ENCODE assay signal across 19 mouse cellular contexts in genomic region chr6:51889824-51890223, GRCm38 (mm10).
DNase-seq lines count a peak whose midpoint lies in the region; ATAC-seq and TF ChIP-seq lines count a peak whose summit lies in the region.
"Had no signal": no experiment of that assay in that cellular context is flagged by ENCODE, and none has a peak within 500 bp of the region (broad histone marks: within the 10 kb centered on the region; RNA-seq: fewer than 3 reads in every experiment).

No protein-coding gene starts in this region.

- TF ChIP-seq CTCF in intestine, postnatal 0 days (IDR thresholded peaks at IDR 0.05; ENCODE audit: low read depth), result no peak
- TF ChIP-seq CTCF in lung, embryonic 14.5 days (IDR thresholded peaks at IDR 0.05; ENCODE audit: low read depth), result no peak

- H3K4me3 ChIP-seq in intestine, embryonic 14.5 days (ENCODE audit: low read depth, low read length), result no peak overlapping the region
- no peak overlapping the region for H3K4me3 ChIP-seq in intestine, postnatal 0 days (ENCODE audit: low read depth, low read length)
- no peak overlapping the region for H3K4me3 ChIP-seq in lung, embryonic 14.5 days (ENCODE audit: low read depth, low read length)
- no peak overlapping the region for H3K4me3 ChIP-seq in stomach, embryonic 14.5 days (ENCODE audit: low read depth, low read length)
- H3K4me3 ChIP-seq in stomach, embryonic 15.5 days (replicated peaks), result no peak overlapping the region
- H3K4me3 ChIP-seq: embryonic facial prominence, embryonic 13.5 days; forebrain, embryonic 12.5 days; heart, embryonic 10.5 days; hindbrain, embryonic 15.5 days had no signal

- 45% methylated on average over 4 of the region's 4 CpGs for WGBS in intestine, embryonic 14.5 days
- WGBS in intestine, postnatal 0 days, result 56% methylated on average over 4 of the region's 4 CpGs
- 29% methylated on average over 4 of the region's 4 CpGs for WGBS in lung, embryonic 14.5 days
- 23% methylated on average over 4 of the region's 4 CpGs for WGBS in stomach, embryonic 14.5 days
- 36% methylated on average over 4 of the region's 4 CpGs for WGBS in stomach, embryonic 15.5 days

- no peak overlapping the region for H3K9ac ChIP-seq in intestine, embryonic 14.5 days (ENCODE audit: low read length)
- no peak overlapping the region for H3K9ac ChIP-seq in intestine, postnatal 0 days (ENCODE audit: low read depth, low read length)
- no peak overlapping the region for H3K9ac ChIP-seq in lung, embryonic 14.5 days
- no peak overlapping the region for H3K9ac ChIP-seq in stomach, embryonic 14.5 days (replicated peaks; ENCODE audit: low read depth, low read length)
- no peak overlapping the region for H3K9ac ChIP-seq in stomach, embryonic 15.5 days
- H3K9ac ChIP-seq: embryonic facial prominence, embryonic 13.5 days; forebrain, embryonic 12.5 days; forebrain, postnatal 0 days; hindbrain, embryonic 15.5 days had no signal

- peak overlapping the region; percentile 54; the same call in 1 of the 2 replicates for H3K27ac ChIP-seq in intestine, embryonic 14.5 days (ENCODE audit: low read depth)
- no peak overlapping the region for H3K27ac ChIP-seq in intestine, postnatal 0 days (ENCODE audit: low read depth, low read length)
- H3K27ac ChIP-seq in lung, embryonic 14.5 days (ENCODE audit: low read depth), result peak overlapping the region; percentile 86
- peak overlapping the region; percentile 48; the same call in 1 of the 2 replicates for H3K27ac ChIP-seq in stomach, embryonic 14.5 days (ENCODE audit: low read length)
- peak overlapping the region; percentile 42 for H3K27ac ChIP-seq in stomach, embryonic 15.5 days
- H3K27ac ChIP-seq: embryonic facial prominence, embryonic 13.5 days; forebrain, embryonic 12.5 days; heart, embryonic 10.5 days; hindbrain, embryonic 15.5 days had no signal

- DNase-seq in intestine, embryonic 14.5 days (ENCODE audit: low spot score), result no peak
- peak; percentile 74 for DNase-seq in lung, embryonic 14.5 days
- no peak for DNase-seq in lung, adult 18-20 months
- no peak for DNase-seq in spleen, postnatal 36 days (ENCODE audit: low spot score in 2 of 2)
- DNase-seq: adrenal gland, adult 2 months; adrenal gland, postnatal 25 days; cerebellum, adult 18-20 months; cerebellum, adult 9-11 months; cerebellum, postnatal 36 days; forebrain, postnatal 0 days; gastrocnemius, postnatal 14 days; heart, postnatal 36 days had no signal

- H3K9me3 ChIP-seq in intestine, embryonic 14.5 days (ENCODE audit: control insufficient read depth, low read length), result no peaks in the 10 kb centered on the region
- H3K9me3 ChIP-seq in intestine, postnatal 0 days (ENCODE audit: control insufficient read depth), result no peaks in the 10 kb centered on the region
- no peaks in the 10 kb centered on the region for H3K9me3 ChIP-seq in lung, embryonic 14.5 days (ENCODE audit: low read depth, low read length)
- no peaks in the 10 kb centered on the region for H3K9me3 ChIP-seq in stomach, embryonic 14.5 days (ENCODE audit: control insufficient read depth, low read depth, low read length)
- no peaks in the 10 kb centered on the region for H3K9me3 ChIP-seq in stomach, embryonic 15.5 days
- H3K9me3 ChIP-seq: embryonic facial prominence, embryonic 13.5 days; forebrain, embryonic 12.5 days; heart, embryonic 10.5 days; hindbrain, embryonic 15.5 days had no signal

- H3K27me3 ChIP-seq in intestine, embryonic 14.5 days (replicated peaks; ENCODE audit: control insufficient read depth, insufficient read depth, low read length), result no peaks in the 10 kb centered on the region
- no peaks in the 10 kb centered on the region for H3K27me3 ChIP-seq in intestine, postnatal 0 days (replicated peaks; ENCODE audit: control insufficient read depth, insufficient read depth, low read length)
- no peaks in the 10 kb centered on the region for H3K27me3 ChIP-seq in lung, embryonic 14.5 days (ENCODE audit: insufficient read depth, low read length)
- no peaks in the 10 kb centered on the region for H3K27me3 ChIP-seq in stomach, embryonic 14.5 days (ENCODE audit: control insufficient read depth, insufficient read depth, low read length)
- no peaks in the 10 kb centered on the region for H3K27me3 ChIP-seq in stomach, embryonic 15.5 days (replicated peaks)
- H3K27me3 ChIP-seq: forebrain, embryonic 12.5 days; hindbrain, embryonic 15.5 days had no signal

- no peak for ATAC-seq in intestine, embryonic 14.5 days (replicated peaks; ENCODE audit: low FRiP score, low TSS enrichment, low read depth)
- no peak for ATAC-seq in intestine, postnatal 0 days
- peak; percentile 35; the same call in 1 of the 2 replicates for ATAC-seq in lung, embryonic 14.5 days (ENCODE audit: insufficient read depth)
- no peak for ATAC-seq in stomach, embryonic 14.5 days (ENCODE audit: insufficient number of reproducible peaks, insufficient read depth, low FRiP score, low read depth)
- ATAC-seq in stomach, embryonic 15.5 days (ENCODE audit: insufficient read depth, low FRiP score, low read depth), result no peak
- ATAC-seq: forebrain, postnatal 0 days had no signal

- H3K4me1 ChIP-seq in intestine, embryonic 14.5 days (replicated peaks; ENCODE audit: control insufficient read depth, insufficient read depth, low read length), result peaks cover 25% of the 10 kb centered on the region
- H3K4me1 ChIP-seq in intestine, postnatal 0 days (replicated peaks; ENCODE audit: control insufficient read depth, insufficient read depth, low read length), result no peaks in the 10 kb centered on the region
- H3K4me1 ChIP-seq in lung, embryonic 14.5 days (ENCODE audit: insufficient read depth), result peaks cover 28% of the 10 kb centered on the region
- peaks cover 27% of the 10 kb centered on the region for H3K4me1 ChIP-seq in stomach, embryonic 14.5 days (ENCODE audit: control insufficient read depth, insufficient read depth, low read length)
- H3K4me1 ChIP-seq in stomach, embryonic 15.5 days, result peaks cover 19% of the 10 kb centered on the region
- H3K4me1 ChIP-seq: forebrain, embryonic 12.5 days had no signal

- peak overlapping the region; percentile 15; the same call in 1 of the 2 replicates for H3K4me2 ChIP-seq in intestine, embryonic 14.5 days (ENCODE audit: low read length)
- H3K4me2 ChIP-seq in intestine, postnatal 0 days (replicated peaks; ENCODE audit: low read depth), result no peak overlapping the region
- peak overlapping the region; percentile 42 for H3K4me2 ChIP-seq in lung, embryonic 14.5 days
- no peak overlapping the region; the same call in 1 of the 2 replicates for H3K4me2 ChIP-seq in stomach, embryonic 14.5 days (replicated peaks; ENCODE audit: low read depth, low read length)
- H3K4me2 ChIP-seq in stomach, embryonic 15.5 days, result peak overlapping the region; percentile 9; the same call in 1 of the 2 replicates
- H3K4me2 ChIP-seq: embryonic facial prominence, embryonic 13.5 days; forebrain, embryonic 12.5 days; hindbrain, embryonic 15.5 days had no signal

- no peaks in the 10 kb centered on the region for H3K36me3 ChIP-seq in intestine, embryonic 14.5 days (ENCODE audit: control insufficient read depth, insufficient read depth, low read length)
- H3K36me3 ChIP-seq in intestine, postnatal 0 days (ENCODE audit: control insufficient read depth, insufficient read depth), result no peaks in the 10 kb centered on the region
- H3K36me3 ChIP-seq in lung, embryonic 14.5 days (ENCODE audit: insufficient read depth), result no peaks in the 10 kb centered on the region
- H3K36me3 ChIP-seq in stomach, embryonic 14.5 days (ENCODE audit: control insufficient read depth, insufficient read depth, low read length), result no peaks in the 10 kb centered on the region
- H3K36me3 ChIP-seq in stomach, embryonic 15.5 days, result no peaks in the 10 kb centered on the region
- H3K36me3 ChIP-seq: embryonic facial prominence, embryonic 13.5 days; forebrain, embryonic 12.5 days; heart, embryonic 10.5 days; hindbrain, embryonic 15.5 days had no signal

Comparison
In these comparisons a context has a peak if more than half of its experiments do, and no peak if none do; other contexts are left out.
1. H3K4me2 ChIP-seq: peak in intestine, embryonic 14.5 days (single experiment), lung, embryonic 14.5 days (single experiment) and stomach, embryonic 15.5 days (single experiment); none in intestine, postnatal 0 days (single experiment) and stomach, embryonic 14.5 days (single experiment).